ENCODE assay signal across 8 mouse cellular contexts in the genomic region with DNA sequence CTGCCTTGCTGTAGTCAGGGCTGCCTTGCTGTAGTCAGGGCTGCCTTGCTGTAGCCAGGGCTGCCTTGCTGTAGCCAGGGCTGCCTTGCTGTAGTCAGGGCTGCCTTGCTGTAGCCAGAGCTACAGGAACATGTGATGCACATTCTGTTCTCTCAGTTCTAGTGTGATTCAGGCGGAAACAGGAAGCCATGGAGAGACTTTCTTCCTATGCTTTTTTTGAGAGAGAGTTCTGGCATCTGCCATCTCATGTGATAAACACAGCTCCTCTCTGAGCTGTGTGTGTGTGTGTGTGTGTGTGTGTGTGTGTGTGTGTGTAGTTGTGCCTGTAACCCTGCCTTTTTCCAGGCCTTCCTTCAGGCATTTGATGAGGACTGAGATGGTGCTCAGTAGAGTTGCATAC.
DNase-seq lines count a peak whose midpoint lies in the region; ATAC-seq and TF ChIP-seq lines count a peak whose summit lies in the region.
"Not testable (repeated sequence)": the region's sequence is repeated elsewhere in the genome, so short reads cannot be mapped to it uniquely, and the experiment has no call there.

No protein-coding gene starts in this region.

- H3K36me3 ChIP-seq in forebrain, embryonic 15.5 days; hindbrain, embryonic 13.5 days: not testable (repeated sequence)

- H3K4me3 ChIP-seq in forebrain, embryonic 15.5 days; hindbrain, embryonic 13.5 days; left cerebral cortex, adult 2 months: not testable (repeated sequence)

- not testable (repeated sequence) for H3K9me3 ChIP-seq in forebrain, embryonic 15.5 days; hindbrain, embryonic 13.5 days

- not testable (repeated sequence) for TF ChIP-seq CTCF in brain, embryonic 14.5 days (IDR thresholded peaks at IDR 0.05; ENCODE audit: borderline replicate concordance, extremely low read depth, insufficient read depth, insufficient read length); left cerebral cortex, adult 2 months (IDR thresholded peaks at IDR 0.05)

- H3K27ac ChIP-seq in forebrain, embryonic 15.5 days (replicated peaks) = peak overlapping the region; percentile 46
- peak overlapping the region; percentile 30; the same call in 1 of the 2 replicates for H3K27ac ChIP-seq in hindbrain, embryonic 13.5 days
- peak overlapping the region; percentile 74 for H3K27ac ChIP-seq in left cerebral cortex, adult 2 months

- intact Hi-C loops in left cerebral cortex, adult 2 months (cut with DNase I) = not testable (repeated sequence)

- 65% methylated on average over 1 of the region's 1 CpGs for WGBS in forebrain, embryonic 15.5 days
- 87% methylated on average over 1 of the region's 1 CpGs for WGBS in hindbrain, embryonic 13.5 days

- H3K27me3 ChIP-seq in forebrain, embryonic 15.5 days; hindbrain, embryonic 13.5 days: not testable (repeated sequence)

- peaks cover 18% of the 10 kb centered on the region for H3K4me1 ChIP-seq in forebrain, embryonic 15.5 days
- peaks cover 20% of the 10 kb centered on the region for H3K4me1 ChIP-seq in hindbrain, embryonic 13.5 days (replicated peaks)

- TF ChIP-seq POLR2A in brain, embryonic 14.5 days (IDR thresholded peaks at IDR 0.05; ENCODE audit: borderline replicate concordance, extremely low read depth, insufficient read depth, insufficient read length, poor library complexity, severe bottlenecking) = not testable (repeated sequence)

- DNase-seq in 3T3-L1 (ENCODE audit: low read depth, low spot score) = peak; percentile 21
- DNase-seq in brain, embryonic 14.5 days (ENCODE audit: low read depth) = peak; percentile 40
- peak; percentile 30 for DNase-seq in kidney, adult 9 months
- peak; percentile 14 to 44 for DNase-seq in kidney, postnatal 36 days
- not testable (repeated sequence) for DNase-seq in left cerebral cortex, adult 2 months (ENCODE audit: extremely low spot score in 1 of 2, low spot score in 2 of 2)
- DNase-seq in telencephalon, adult 2 months (ENCODE audit: low read depth, low spot score) = peak; percentile 73

- not testable (repeated sequence) for H3K9ac ChIP-seq in forebrain, embryonic 15.5 days (replicated peaks); hindbrain, embryonic 13.5 days

- not testable (repeated sequence) for ATAC-seq in forebrain, embryonic 15.5 days (replicated peaks); hindbrain, embryonic 13.5 days (ENCODE audit: low FRiP score)

- not testable (repeated sequence) for H3K4me2 ChIP-seq in forebrain, embryonic 15.5 days (replicated peaks); hindbrain, embryonic 13.5 days
